Mouse (Mus musculus): ENCODE measurements around the gene Arpc2. TPM values are rescaled to one million over a fixed set of nuclear protein-coding genes. Genes with fewer than 3 reads are reported as not detected.

Arpc2 gene
- polyA plus RNA-seq, 1 experiment from 2014 or later: 434 TPM

- ATAC-seq: no peak
- Histone ChIP-seq H3K4me2 (ENCODE audit: low read length) (no peak overlapping the region), H3K27me3 (ENCODE audit: control insufficient read depth, insufficient read depth, low read depth, low read length) (no peaks in the 10 kb centered on the region), H3K9ac (ENCODE audit: low read depth, low read length) (no peak overlapping the region), H3K36me3 (ENCODE audit: control insufficient read depth, insufficient read depth, low read length) (peaks cover 19% of the 10 kb centered on the region), H3K27ac (ENCODE audit: low read length) (no peak overlapping the region), H3K4me3 (ENCODE audit: low read depth, low read length) (no peak overlapping the region), H3K9me3 (replicated peaks; ENCODE audit: control insufficient read depth, low read length, poor library complexity, severe bottlenecking) (no peaks in the 10 kb centered on the region), H3K4me1 (ENCODE audit: control insufficient read depth, insufficient read depth, low read length) (no peaks in the 10 kb centered on the region)
- 89% methylated on average over 1 of the region's 1 CpGs for WGBS
Measured at GRCm38 (mm10) chr1:74248799-74249198, 12.9 kb downstream of the Arpc2 start.

GRCm38 (mm10) chr1:74249331-74249980, 13.6 kb downstream of the Arpc2 start:
- Histone ChIP-seq H3K4me2 (ENCODE audit: low read length) (no peak overlapping the region), H3K4me3 (ENCODE audit: low read depth, low read length) (no peak overlapping the region), H3K4me1 (ENCODE audit: control insufficient read depth, insufficient read depth, low read length) (no peaks in the 10 kb centered on the region), H3K36me3 (ENCODE audit: control insufficient read depth, insufficient read depth, low read length) (peaks cover 21% of the 10 kb centered on the region), H3K9ac (ENCODE audit: low read depth, low read length) (no peak overlapping the region), H3K27me3 (ENCODE audit: control insufficient read depth, insufficient read depth, low read depth, low read length) (no peaks in the 10 kb centered on the region), H3K9me3 (replicated peaks; ENCODE audit: control insufficient read depth, low read length, poor library complexity, severe bottlenecking) (no peaks in the 10 kb centered on the region), H3K27ac (ENCODE audit: low read length) (no peak overlapping the region)
- ATAC-seq: no peak
- 88% methylated on average over 5 of the region's 5 CpGs for WGBS

DNA sequence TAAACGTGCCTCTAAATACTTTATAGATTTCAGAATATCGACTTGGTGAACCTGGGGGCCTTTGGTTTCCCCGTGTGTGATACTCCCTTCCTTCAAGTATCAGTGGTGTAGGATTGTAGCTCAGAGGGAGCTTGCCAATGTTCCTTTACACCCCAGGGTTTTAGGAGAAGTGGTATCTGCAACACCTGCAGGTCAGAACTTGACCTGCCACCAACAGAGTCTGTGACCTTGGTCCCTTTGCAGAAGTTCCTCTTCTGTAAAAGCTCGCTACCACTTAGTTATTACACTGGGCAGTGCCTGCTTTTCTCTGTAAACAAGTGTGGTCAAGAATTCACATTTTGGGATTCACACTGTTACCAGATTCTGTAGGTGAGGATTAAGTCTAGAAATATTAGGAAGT, 14.2 kb downstream of the Arpc2 start:
- peaks cover 24% of the 10 kb centered on the region for H3K36me3 ChIP-seq (ENCODE audit: control insufficient read depth, insufficient read depth, low read length)
- no peak for ATAC-seq

GRCm38 (mm10) chr1:74255704-74256345, 19.9 kb downstream of the Arpc2 start:
- Histone ChIP-seq H3K27me3 (ENCODE audit: control insufficient read depth, insufficient read depth, low read depth, low read length) (no peaks in the 10 kb centered on the region), H3K9ac (ENCODE audit: low read depth, low read length) (no peak overlapping the region), H3K9me3 (replicated peaks; ENCODE audit: control insufficient read depth, low read length, poor library complexity, severe bottlenecking) (no peaks in the 10 kb centered on the region), H3K27ac (ENCODE audit: low read length) (no peak overlapping the region), H3K36me3 (ENCODE audit: control insufficient read depth, insufficient read depth, low read length) (peaks cover 42% of the 10 kb centered on the region), H3K4me3 (ENCODE audit: low read depth, low read length) (no peak overlapping the region), H3K4me1 (ENCODE audit: control insufficient read depth, insufficient read depth, low read length) (no peaks in the 10 kb centered on the region), H3K4me2 (ENCODE audit: low read length) (no peak overlapping the region)
- 98% methylated on average over 8 of the region's 8 CpGs for WGBS
- no peak for ATAC-seq

More for the DNA sequence above, 14.2 kb downstream of the Arpc2 start:
- no peaks in the 10 kb centered on the region for H3K4me1 ChIP-seq (ENCODE audit: control insufficient read depth, insufficient read depth, low read length)
- WGBS: 88% methylated on average over 4 of the region's 4 CpGs
- H3K27ac ChIP-seq (ENCODE audit: low read length): no peak overlapping the region
- no peak overlapping the region for H3K4me3 ChIP-seq (ENCODE audit: low read depth, low read length)
- no peaks in the 10 kb centered on the region for H3K9me3 ChIP-seq (replicated peaks; ENCODE audit: control insufficient read depth, low read length, poor library complexity, severe bottlenecking)
- no peak overlapping the region for H3K9ac ChIP-seq (ENCODE audit: low read depth, low read length)
- H3K27me3 ChIP-seq (ENCODE audit: control insufficient read depth, insufficient read depth, low read depth, low read length): no peaks in the 10 kb centered on the region
- H3K4me2 ChIP-seq (ENCODE audit: low read length): no peak overlapping the region

- no peak overlapping the region for H3K9ac ChIP-seq (ENCODE audit: low read depth, low read length)
- no peaks in the 10 kb centered on the region for H3K9me3 ChIP-seq (replicated peaks; ENCODE audit: control insufficient read depth, low read length, poor library complexity, severe bottlenecking)
- H3K36me3 ChIP-seq (ENCODE audit: control insufficient read depth, insufficient read depth, low read length): peaks cover 39% of the 10 kb centered on the region
- no peaks in the 10 kb centered on the region for H3K4me1 ChIP-seq (ENCODE audit: control insufficient read depth, insufficient read depth, low read length)
- no peak overlapping the region for H3K27ac ChIP-seq (ENCODE audit: low read length)
- no peak for ATAC-seq
- no peak overlapping the region for H3K4me3 ChIP-seq (ENCODE audit: low read depth, low read length)
- no peak overlapping the region for H3K4me2 ChIP-seq (ENCODE audit: low read length)
- H3K27me3 ChIP-seq (ENCODE audit: control insufficient read depth, insufficient read depth, low read depth, low read length): no peaks in the 10 kb centered on the region
- WGBS: 79% methylated on average over 4 of the region's 4 CpGs
Measured at GRCm38 (mm10) chr1:74256782-74257181, 20.9 kb downstream of the Arpc2 start.

DNA sequence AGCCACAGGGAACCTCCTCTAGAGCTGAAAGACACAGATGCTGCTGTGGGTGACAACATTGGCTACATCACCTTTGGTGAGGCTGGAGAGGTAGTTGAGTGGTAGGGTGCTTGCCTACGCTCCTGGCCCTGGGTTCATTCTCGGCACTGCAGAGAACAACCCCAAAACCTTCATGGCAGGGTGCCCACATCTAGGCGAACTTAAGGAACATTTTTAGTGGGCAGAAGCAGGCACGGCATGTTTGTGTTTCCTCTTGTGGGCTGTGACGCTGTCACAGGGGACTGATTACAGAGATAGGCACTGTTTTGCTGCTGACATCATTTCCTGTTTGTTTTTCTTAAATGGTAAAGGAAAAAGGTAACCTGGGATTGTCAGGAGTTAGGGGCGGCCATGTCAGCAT, 26.6 kb downstream of the Arpc2 start:
- H3K36me3 ChIP-seq (ENCODE audit: control insufficient read depth, insufficient read depth, low read length): peaks cover 64% of the 10 kb centered on the region
- H3K4me3 ChIP-seq (ENCODE audit: low read depth, low read length): no peak overlapping the region
- no peaks in the 10 kb centered on the region for H3K4me1 ChIP-seq (ENCODE audit: control insufficient read depth, insufficient read depth, low read length)
- H3K9ac ChIP-seq (ENCODE audit: low read depth, low read length): no peak overlapping the region
- ATAC-seq: no peak
- H3K27me3 ChIP-seq (ENCODE audit: control insufficient read depth, insufficient read depth, low read depth, low read length): no peaks in the 10 kb centered on the region
- WGBS: 98% methylated on average over 6 of the region's 6 CpGs
- no peak overlapping the region for H3K27ac ChIP-seq (ENCODE audit: low read length)
- H3K9me3 ChIP-seq (replicated peaks; ENCODE audit: control insufficient read depth, low read length, poor library complexity, severe bottlenecking): no peaks in the 10 kb centered on the region
- H3K4me2 ChIP-seq (ENCODE audit: low read length): no peak overlapping the region

DNA sequence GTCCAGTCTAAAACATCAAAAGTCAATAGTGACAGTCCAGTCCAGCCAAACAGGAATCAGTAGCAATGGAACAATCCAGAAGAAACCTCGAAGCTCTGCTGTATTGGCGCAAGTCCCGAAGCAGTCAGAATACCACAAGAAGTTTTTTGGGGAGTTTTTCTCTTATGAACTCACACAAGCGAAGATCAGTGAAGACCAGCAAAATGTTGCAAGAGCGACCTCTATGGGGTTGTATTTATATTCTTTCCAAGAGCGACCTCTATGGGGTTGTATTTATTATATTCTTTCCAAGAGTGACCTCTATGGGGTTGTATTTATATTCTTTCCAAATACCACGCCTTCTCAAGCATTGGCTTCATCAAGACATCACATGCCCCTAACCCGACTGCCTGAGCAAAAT, 32.9 kb downstream of the Arpc2 start:
- no peak for ATAC-seq
- WGBS: 86% methylated on average over 8 of the region's 8 CpGs
- H3K4me2 ChIP-seq (ENCODE audit: low read length): no peak overlapping the region
- no peak overlapping the region for H3K27ac ChIP-seq (ENCODE audit: low read length)
- H3K36me3 ChIP-seq (ENCODE audit: control insufficient read depth, insufficient read depth, low read length): peaks cover 34% of the 10 kb centered on the region
- no peaks in the 10 kb centered on the region for H3K27me3 ChIP-seq (ENCODE audit: control insufficient read depth, insufficient read depth, low read depth, low read length)
- no peaks in the 10 kb centered on the region for H3K9me3 ChIP-seq (replicated peaks; ENCODE audit: control insufficient read depth, low read length, poor library complexity, severe bottlenecking)
- no peak overlapping the region for H3K9ac ChIP-seq (ENCODE audit: low read depth, low read length)
- no peaks in the 10 kb centered on the region for H3K4me1 ChIP-seq (ENCODE audit: control insufficient read depth, insufficient read depth, low read length)
- H3K4me3 ChIP-seq (ENCODE audit: low read depth, low read length): no peak overlapping the region

- WGBS: 75% methylated on average over 4 of the region's 4 CpGs
- no peaks in the 10 kb centered on the region for H3K4me1 ChIP-seq (ENCODE audit: control insufficient read depth, insufficient read depth, low read length)
- H3K9ac ChIP-seq (ENCODE audit: low read depth, low read length): no peak overlapping the region
- H3K4me3 ChIP-seq (ENCODE audit: low read depth, low read length): no peak overlapping the region
- no peak for ATAC-seq
- H3K36me3 ChIP-seq (ENCODE audit: control insufficient read depth, insufficient read depth, low read length): peaks cover 9% of the 10 kb centered on the region; the same call in 1 of the 2 replicates
- no peaks in the 10 kb centered on the region for H3K27me3 ChIP-seq (ENCODE audit: control insufficient read depth, insufficient read depth, low read depth, low read length)
- no peak overlapping the region for H3K4me2 ChIP-seq (ENCODE audit: low read length)
- H3K9me3 ChIP-seq (replicated peaks; ENCODE audit: control insufficient read depth, low read length, poor library complexity, severe bottlenecking): no peaks in the 10 kb centered on the region
- no peak overlapping the region for H3K27ac ChIP-seq (ENCODE audit: low read length)
Measured at GRCm38 (mm10) chr1:74271659-74272058, 35.8 kb downstream of the Arpc2 start.

DNA sequence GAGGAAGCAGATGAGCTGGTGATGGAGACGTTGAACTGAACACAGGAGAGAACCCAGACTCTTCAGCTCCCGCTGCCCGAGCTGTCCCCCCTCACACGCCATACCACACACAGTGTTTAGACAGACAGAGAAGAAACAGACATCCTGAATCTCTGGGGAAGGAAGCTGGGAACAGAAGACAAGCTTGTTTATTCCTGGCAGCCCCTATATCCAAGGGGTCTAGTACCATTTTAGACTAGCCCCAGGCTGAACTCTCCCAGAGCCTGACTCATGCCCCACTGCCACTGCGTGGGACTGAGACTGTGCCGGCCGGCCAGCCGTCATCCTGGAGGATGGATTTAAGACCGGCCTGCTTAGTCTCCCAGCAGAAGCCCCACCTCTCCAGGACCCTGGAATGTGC, 39.1 kb downstream of the Arpc2 start:
- Histone ChIP-seq H3K4me1 (ENCODE audit: control insufficient read depth, insufficient read depth, low read length) (no peaks in the 10 kb centered on the region), H3K4me2 (ENCODE audit: low read length) (no peak overlapping the region)
- ATAC-seq: no peak

More for the DNA sequence above, 39.1 kb downstream of the Arpc2 start:
- Histone ChIP-seq H3K9me3 (replicated peaks; ENCODE audit: control insufficient read depth, low read length, poor library complexity, severe bottlenecking) (no peaks in the 10 kb centered on the region), H3K27me3 (ENCODE audit: control insufficient read depth, insufficient read depth, low read depth, low read length) (no peaks in the 10 kb centered on the region), H3K36me3 (ENCODE audit: control insufficient read depth, insufficient read depth, low read length) (peaks cover 3% of the 10 kb centered on the region), H3K9ac (ENCODE audit: low read depth, low read length) (no peak overlapping the region), H3K27ac (ENCODE audit: low read length) (no peak overlapping the region), H3K4me3 (ENCODE audit: low read depth, low read length) (no peak overlapping the region)
- WGBS: 55% methylated on average over 9 of the region's 9 CpGs

Data from midbrain, embryonic 16.5 days (tissue).